Mouse (Mus musculus) olfactory bulb, adult 2 months (tissue): ENCODE measurements at regions not wholly inside any gene's neighbourhood (a gene's known extent, or its start where the extent isn't known, plus 50 kb on each side); places are given as distances from the start of the nearest gene placed in this dataset.

ENCODE experiments used
- CTCF ChIP-seq: fragments of 200-500 bp; IDR thresholded peaks from 2 replicates; pipeline ENCODE4 v1.5.1; 2012; ENCODE audit warnings: low read depth, mild to moderate bottlenecking, low read length, moderate library complexity; ENCODE audit not compliant: insufficient read depth
- POLR2A ChIP-seq: fragments of 200-500 bp; IDR thresholded peaks from 2 replicates; pipeline ENCODE4 v1.6.1; 2012; ENCODE audit warnings: mild to moderate bottlenecking, low read depth, low read length, moderate library complexity; ENCODE audit not compliant: insufficient read depth

DNA sequence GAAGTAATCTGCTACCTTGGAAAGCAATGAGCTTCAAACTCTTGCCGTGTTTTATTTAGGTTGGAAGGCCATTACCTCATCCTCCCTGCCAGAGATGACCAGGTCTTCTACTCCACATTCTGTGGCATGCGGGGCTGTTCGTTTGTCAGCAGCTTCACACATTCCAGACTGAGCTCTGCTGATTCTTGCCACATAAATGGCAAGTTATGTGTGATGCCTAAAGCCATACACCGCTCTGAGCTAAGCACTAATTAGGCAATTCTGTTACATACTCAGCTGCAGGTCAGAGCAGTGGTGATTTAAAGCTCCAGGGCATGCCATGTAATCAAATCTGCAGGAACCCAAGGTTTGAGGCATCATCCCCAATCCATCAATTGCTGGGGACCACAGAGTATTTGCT is 106.8 kb upstream of the Mad2l1 start:
- no peak for TF ChIP-seq POLR2A
- TF ChIP-seq CTCF: no peak
